Mouse (Mus musculus) kidney, adult 2 months (tissue): Measurements from ENCODE around the gene Iglon5. TPM values are rescaled to one million over a fixed set of nuclear protein-coding genes. Genes with fewer than 3 reads are reported as not detected.

ENCODE experiments used
- DNase-seq: peaks from one replicate; pipeline ENCODE4 v3.0.0; 2021
- H3K27ac ChIP-seq: fragments of 200-500 bp; 2 replicates; pipeline ENCODE4 v1.5.1; 2012; ENCODE audit warnings: low read depth, low read length, control low read depth, inconsistent platforms; ENCODE audit not compliant: insufficient read depth
- H3K27me3 ChIP-seq: fragments of 200-500 bp; replicated peaks from 2 replicates; pipeline ENCODE4 v1.6.1; 2012; ENCODE audit warnings: mild to moderate bottlenecking, moderate library complexity, low read length, inconsistent platforms; ENCODE audit not compliant: control insufficient read depth, insufficient read depth
- H3K36me3 ChIP-seq: fragments of 200-500 bp; 2 replicates; pipeline ENCODE4 v1.6.1; 2012; ENCODE audit warnings: mild to moderate bottlenecking, moderate library complexity, low read length, inconsistent platforms; ENCODE audit not compliant: control insufficient read depth, insufficient read depth
- H3K4me1 ChIP-seq: fragments of 200-500 bp; 2 replicates; pipeline ENCODE4 v1.6.1; 2011; ENCODE audit warnings: low read length; ENCODE audit not compliant: control insufficient read depth, insufficient read depth
- H3K4me3 ChIP-seq: fragments of 200-500 bp; 2 replicates; pipeline ENCODE4 v1.5.1; 2011; ENCODE audit warnings: mild to moderate bottlenecking, low read depth, low read length, control low read depth; ENCODE audit not compliant: insufficient read depth
- CTCF ChIP-seq: fragments of 200-500 bp; conservative IDR thresholded peaks from 2 replicates; pipeline ENCODE4 v1.5.1; 2011; ENCODE audit warnings: low read depth, mild to moderate bottlenecking, control low read depth, low read length, moderate library complexity, mixed read lengths; ENCODE audit not compliant: insufficient read depth, insufficient read length
- POLR2A ChIP-seq: fragments of 200-500 bp; IDR thresholded peaks from one replicate; pipeline ENCODE4 v1.6.1; 2011; ENCODE audit warnings: low read depth, low read length, control low read depth
- WGBS: fragments of 180-500 bp; shearing (Covaris S2); methylation state at CpG from one replicate; pipeline ENCODE4 v1.1.7; 2018; 5-methylcytosine and 5-hydroxymethylcytosine counted together
- polyA plus RNA-seq: library from polyadenylated mRNA; depleted of rRNA; stranded (reverse); fragments of >200 nt; gene quantifications from 2 replicates; pipeline ENCODE4 v1.2.3, GENCODE M21; 2012

Iglon5 gene
- polyA plus RNA-seq, 1 experiment = 1.1 TPM

- peaks cover 1% of the 10 kb centered on the region; the same call in 1 of the 2 replicates for H3K36me3 ChIP-seq
Observed at GRCm38 (mm10) chr7:43451726-43452125, 38.1 kb downstream of the Iglon5 start.

GRCm38 (mm10) chr7:43449811-43450210 is 40.1 kb downstream of the Iglon5 start:
- WGBS = 61% methylated on average over 2 of the region's 2 CpGs
- H3K4me3 ChIP-seq = no peak overlapping the region
- no peaks in the 10 kb centered on the region for H3K27me3 ChIP-seq
- TF ChIP-seq CTCF = no peak
- no peak for TF ChIP-seq POLR2A
- DNase-seq = no peak
- peaks cover 45% of the 10 kb centered on the region for H3K4me1 ChIP-seq
- peak overlapping the region; percentile 8; the same call in 1 of the 2 replicates for H3K27ac ChIP-seq
- H3K36me3 ChIP-seq = no peaks in the 10 kb centered on the region; the same call in 1 of the 2 replicates

More at GRCm38 (mm10) chr7:43451726-43452125, 38.1 kb downstream of the Iglon5 start:
- WGBS = 87% methylated on average over 11 of the region's 11 CpGs
- H3K4me1 ChIP-seq = peaks cover 39% of the 10 kb centered on the region
- H3K27ac ChIP-seq = no peak overlapping the region
- H3K27me3 ChIP-seq = no peaks in the 10 kb centered on the region
- no peak for DNase-seq
- no peak overlapping the region for H3K4me3 ChIP-seq
- TF ChIP-seq POLR2A (no peak), CTCF (no peak; the same call in 1 of the 2 replicates)

GRCm38 (mm10) chr7:43448246-43448645 is 41.6 kb downstream of the Iglon5 start:
- H3K27ac ChIP-seq = peak overlapping the region; percentile 51
- no peak overlapping the region for H3K4me3 ChIP-seq
- no peaks in the 10 kb centered on the region for H3K27me3 ChIP-seq
- no peak for TF ChIP-seq POLR2A
- no peak for TF ChIP-seq CTCF
- peak; percentile 77 for DNase-seq
- WGBS = 47% methylated on average over 3 of the region's 3 CpGs
- peaks cover 38% of the 10 kb centered on the region for H3K4me1 ChIP-seq
- H3K36me3 ChIP-seq = no peaks in the 10 kb centered on the region; the same call in 1 of the 2 replicates

GRCm38 (mm10) chr7:43447801-43448200 is 42.1 kb downstream of the Iglon5 start:
- Histone ChIP-seq H3K27ac (peak overlapping the region; percentile 51; the same call in 1 of the 2 replicates), H3K36me3 (no peaks in the 10 kb centered on the region; the same call in 1 of the 2 replicates), H3K4me1 (peaks cover 34% of the 10 kb centered on the region), H3K4me3 (no peak overlapping the region), H3K27me3 (no peaks in the 10 kb centered on the region)
- 27% methylated on average over 4 of the region's 4 CpGs for WGBS
- no peak for TF ChIP-seq CTCF
- TF ChIP-seq POLR2A = no peak
- DNase-seq = peak; percentile 95

- DNase-seq = peak; percentile 99
- TF ChIP-seq POLR2A = peak; percentile 96
- no peak for TF ChIP-seq CTCF
- WGBS = under 1% methylated on average over 27 of the region's 27 CpGs
- Histone ChIP-seq H3K4me1 (peaks cover 24% of the 10 kb centered on the region), H3K27ac (peak within 1 kb of the TSS; percentile 100), H3K4me3 (peak within 1 kb of the TSS; percentile 77), H3K27me3 (no peaks in the 10 kb centered on the region), H3K36me3 (no peaks in the 10 kb centered on the region)
Observed at GRCm38 (mm10) chr7:43443917-43444293, 46.0 kb downstream of the Iglon5 start, which contains the start of the genes Etfb and Gm45233. Gene Etfb (plus strand): TSS chr7:43444083. Gene Gm45233 (plus strand): TSS chr7:43444128.

GRCm38 (mm10) chr7:43443126-43443916 is 46.6 kb downstream of the Iglon5 start:
- TF ChIP-seq POLR2A (peak; percentile 64), CTCF (no peak)
- 1% methylated on average over 36 of the region's 36 CpGs for WGBS
- peak overlapping the region; percentile 100 for H3K27ac ChIP-seq
- H3K27me3 ChIP-seq = no peaks in the 10 kb centered on the region
- no peaks in the 10 kb centered on the region for H3K36me3 ChIP-seq
- peaks cover 22% of the 10 kb centered on the region for H3K4me1 ChIP-seq
- peak; percentile 92 for DNase-seq
- H3K4me3 ChIP-seq = peak overlapping the region; percentile 71

- Histone ChIP-seq H3K4me1 (peaks cover 18% of the 10 kb centered on the region), H3K27me3 (no peaks in the 10 kb centered on the region), H3K4me3 (peak overlapping the region; percentile 71), H3K36me3 (no peaks in the 10 kb centered on the region), H3K27ac (peak overlapping the region; percentile 100)
- 18% methylated on average over 9 of the region's 9 CpGs for WGBS
- TF ChIP-seq CTCF = no peak
- no peak for TF ChIP-seq POLR2A
- no peak for DNase-seq
Observed at GRCm38 (mm10) chr7:43442684-43443083, 47.2 kb downstream of the Iglon5 start.
